Mouse (Mus musculus) small intestine, adult 2 months (tissue): ENCODE data around the gene Prkar2b. TPM values are rescaled to one million over a fixed set of nuclear protein-coding genes. Genes with fewer than 3 reads are reported as not detected.

Source experiments
- H3K27ac ChIP-seq: fragments of 200-500 bp; 2 replicates; pipeline ENCODE4 v1.5.1; 2012; ENCODE audit warnings: low read depth, low read length, control low read depth, inconsistent platforms; ENCODE audit not compliant: insufficient read depth
- H3K27me3 ChIP-seq: fragments of 200-500 bp; 2 replicates; pipeline ENCODE4 v1.6.1; 2012; ENCODE audit warnings: mild to moderate bottlenecking, moderate library complexity, low read length, inconsistent platforms; ENCODE audit not compliant: control insufficient read depth, insufficient read depth
- H3K36me3 ChIP-seq: fragments of 200-500 bp; 2 replicates; pipeline ENCODE4 v1.6.1; 2012; ENCODE audit warnings: mild to moderate bottlenecking, low read length, control low read depth, inconsistent platforms; ENCODE audit not compliant: control insufficient read depth, insufficient read depth
- H3K4me1 ChIP-seq: fragments of 200-500 bp; 2 replicates; pipeline ENCODE4 v1.6.1; 2012; ENCODE audit warnings: low read length, inconsistent platforms, mixed read lengths; ENCODE audit not compliant: control insufficient read depth, insufficient read depth, insufficient read length
- H3K4me3 ChIP-seq: fragments of 200-500 bp; 2 replicates; pipeline ENCODE4 v1.5.1; 2012; ENCODE audit warnings: low read depth, mild to moderate bottlenecking, control low read depth, inconsistent platforms, low read length, moderate library complexity
- CTCF ChIP-seq: fragments of 200-500 bp; IDR thresholded peaks from 2 replicates; pipeline ENCODE4 v1.5.1; 2012; ENCODE audit warnings: low read depth, mild to moderate bottlenecking, control low read depth, inconsistent platforms, low read length, moderate library complexity, mixed read lengths; ENCODE audit not compliant: insufficient replicate concordance, insufficient read length; ENCODE audit errors: extremely low read depth
- POLR2A ChIP-seq: fragments of 200-500 bp; IDR thresholded peaks from 2 replicates; pipeline ENCODE4 v1.6.1; 2012; ENCODE audit warnings: low read depth, mild to moderate bottlenecking, control low read depth, inconsistent platforms, low read length, moderate library complexity
- WGBS: fragments of 180-500 bp; shearing (Covaris S2); methylation state at CpG from one replicate; pipeline ENCODE4 v1.1.7; 2018; 5-methylcytosine and 5-hydroxymethylcytosine counted together
- polyA plus RNA-seq: library from polyadenylated mRNA; depleted of rRNA; stranded (reverse); fragments of >200 nt; gene quantifications from 2 replicates; pipeline ENCODE4 v1.2.3, GENCODE M21; 2012

Prkar2b gene
- polyA plus RNA-seq, 1 experiment: 1.4 TPM

- TF ChIP-seq CTCF: no peak
- no peaks in the 10 kb centered on the region for H3K27me3 ChIP-seq
- peaks cover 2% of the 10 kb centered on the region; the same call in 1 of the 2 replicates for H3K4me1 ChIP-seq
- no peak overlapping the region for H3K27ac ChIP-seq
- peaks cover 66% of the 10 kb centered on the region for H3K36me3 ChIP-seq
- no peak overlapping the region for H3K4me3 ChIP-seq
- WGBS: 92% methylated on average over 4 of the region's 4 CpGs
Observed at GRCm38 (mm10) chr12:31938391-31938997, 122.6 kb downstream of the Prkar2b start.

GRCm38 (mm10) chr12:31937613-31938012 lies 123.5 kb downstream of the Prkar2b start:
- Histone ChIP-seq H3K4me1 (peaks cover 2% of the 10 kb centered on the region; the same call in 1 of the 2 replicates), H3K4me3 (no peak overlapping the region), H3K27ac (no peak overlapping the region), H3K36me3 (peaks cover 64% of the 10 kb centered on the region), H3K27me3 (no peaks in the 10 kb centered on the region)
- 75% methylated on average over 3 of the region's 3 CpGs for WGBS
- no peak for TF ChIP-seq CTCF
- no peak for TF ChIP-seq POLR2A

GRCm38 (mm10) chr12:31936657-31937300 lies 124.3 kb downstream of the Prkar2b start:
- H3K4me3 ChIP-seq: no peak overlapping the region
- H3K36me3 ChIP-seq: peaks cover 67% of the 10 kb centered on the region
- no peak overlapping the region for H3K27ac ChIP-seq
- H3K27me3 ChIP-seq: no peaks in the 10 kb centered on the region
- 75% methylated on average over 6 of the region's 6 CpGs for WGBS
- TF ChIP-seq CTCF: no peak
- TF ChIP-seq POLR2A: no peak
- peaks cover 2% of the 10 kb centered on the region; the same call in 1 of the 2 replicates for H3K4me1 ChIP-seq

- WGBS: 97% methylated on average over 3 of the region's 3 CpGs
- Histone ChIP-seq H3K27ac (no peak overlapping the region), H3K36me3 (peaks cover 63% of the 10 kb centered on the region), H3K4me1 (no peaks in the 10 kb centered on the region), H3K27me3 (no peaks in the 10 kb centered on the region), H3K4me3 (no peak overlapping the region)
- TF ChIP-seq CTCF (no peak), POLR2A (no peak)
Observed at GRCm38 (mm10) chr12:31931818-31932217, 129.3 kb downstream of the Prkar2b start.

GRCm38 (mm10) chr12:31928498-31928897 lies 132.6 kb downstream of the Prkar2b start:
- H3K4me3 ChIP-seq: no peak overlapping the region
- H3K4me1 ChIP-seq: no peaks in the 10 kb centered on the region
- TF ChIP-seq POLR2A (no peak), CTCF (no peak)
- H3K27me3 ChIP-seq: no peaks in the 10 kb centered on the region
- 29% methylated on average over 3 of the region's 3 CpGs for WGBS
- H3K36me3 ChIP-seq: peaks cover 66% of the 10 kb centered on the region
- H3K27ac ChIP-seq: no peak overlapping the region

GRCm38 (mm10) chr12:31926661-31927061 lies 134.4 kb downstream of the Prkar2b start:
- H3K36me3 ChIP-seq: peaks cover 56% of the 10 kb centered on the region
- no peaks in the 10 kb centered on the region for H3K27me3 ChIP-seq
- 33% methylated on average over 4 of the region's 4 CpGs for WGBS
- no peak overlapping the region for H3K4me3 ChIP-seq
- no peaks in the 10 kb centered on the region for H3K4me1 ChIP-seq
- TF ChIP-seq CTCF (peak; percentile 77; the same call in 1 of the 2 replicates), POLR2A (no peak)
- no peak overlapping the region for H3K27ac ChIP-seq

GRCm38 (mm10) chr12:31925343-31925742 lies 135.8 kb downstream of the Prkar2b start:
- no peaks in the 10 kb centered on the region for H3K27me3 ChIP-seq
- no peak overlapping the region for H3K27ac ChIP-seq
- H3K4me1 ChIP-seq: peaks cover 10% of the 10 kb centered on the region; the same call in 1 of the 2 replicates
- peaks cover 45% of the 10 kb centered on the region for H3K36me3 ChIP-seq
- TF ChIP-seq POLR2A (no peak), CTCF (no peak)
- no peak overlapping the region for H3K4me3 ChIP-seq
- 85% methylated on average over 6 of the region's 6 CpGs for WGBS
